Comparison of ENCODE assay signal across 8 mouse cellular contexts in genomic region chr9:76014631-76015531, GRCm38 (mm10). TPM values are rescaled to one million over a fixed set of nuclear protein-coding genes. Genes with fewer than 3 reads are reported as not detected.
DNase-seq lines count a peak whose midpoint lies in the region; ATAC-seq and TF ChIP-seq lines count a peak whose summit lies in the region.

Gene Hmgcll1, plus strand, starts transcription at chr9:76014855.

- DNase-seq in kidney, adult 18-20 months = peak; percentile 13
- no peak for DNase-seq in kidney, postnatal 14 days
- peak; percentile 20 for DNase-seq in kidney, postnatal 10 days
- DNase-seq in liver, embryonic 13.5 days = no peak
- peak; percentile 76 to 82 for DNase-seq in right cerebral cortex, adult 2 months (ENCODE audit: low spot score in 2 of 2)
- DNase-seq in ovary, postnatal 10 days (ENCODE audit: low spot score) = no peak

- no peaks in the 10 kb centered on the region for H3K9me3 ChIP-seq in liver, embryonic 13.5 days (replicated peaks)

- TF ChIP-seq CTCF in bone marrow, adult 2 months (IDR thresholded peaks at IDR 0.05; ENCODE audit: control insufficient read depth, insufficient read depth, low read length) = no peak
- TF ChIP-seq CTCF in embryonic fibroblast, embryonic 13.5 days (IDR thresholded peaks at IDR 0.05; ENCODE audit: borderline replicate concordance, insufficient read depth, low read length) = no peak

- H3K4me2 ChIP-seq in liver, embryonic 13.5 days = peak within 1 kb of the TSS; percentile 82

- H3K27me3 ChIP-seq in liver, embryonic 13.5 days = no peaks in the 10 kb centered on the region

- peak within 1 kb of the TSS; percentile 62 for H3K9ac ChIP-seq in liver, embryonic 13.5 days

- 27% methylated on average over 40 of the region's 40 CpGs for WGBS in bone marrow, adult 2 months
- WGBS in liver, embryonic 13.5 days (ENCODE audit: insufficient replicate concordance) = 14% methylated on average over 40 of the region's 40 CpGs

- ATAC-seq in liver, embryonic 13.5 days (ENCODE audit: low read depth) = peak; percentile 79

- peak within 1 kb of the TSS; percentile 47 for H3K4me3 ChIP-seq in bone marrow, adult 2 months (replicated peaks; ENCODE audit: control insufficient read depth, low read depth, low read length)
- H3K4me3 ChIP-seq in embryonic fibroblast, embryonic 13.5 days (ENCODE audit: insufficient read depth, low read length) = peak within 1 kb of the TSS; percentile 37
- peak within 1 kb of the TSS; percentile 59 for H3K4me3 ChIP-seq in liver, embryonic 13.5 days (replicated peaks)

- H3K36me3 ChIP-seq in liver, embryonic 13.5 days = no peaks in the 10 kb centered on the region

- no peak for TF ChIP-seq POLR2A in bone marrow, adult 2 months (IDR thresholded peaks at IDR 0.05; ENCODE audit: borderline replicate concordance, control insufficient read depth, low read depth, low read length)
- peak; percentile 19; the same call in 1 of the 2 replicates for TF ChIP-seq POLR2A in embryonic fibroblast, embryonic 13.5 days (IDR thresholded peaks at IDR 0.05; ENCODE audit: low read depth, low read length)

- H3K4me1 ChIP-seq in bone marrow, adult 2 months (ENCODE audit: control insufficient read depth, insufficient read depth, low read length) = no peaks in the 10 kb centered on the region
- H3K4me1 ChIP-seq in embryonic fibroblast, embryonic 13.5 days (ENCODE audit: control insufficient read depth, insufficient read depth, low read length) = peaks cover 5% of the 10 kb centered on the region; the same call in 1 of the 2 replicates
- peaks cover 20% of the 10 kb centered on the region for H3K4me1 ChIP-seq in liver, embryonic 13.5 days (replicated peaks)

- H3K27ac ChIP-seq in bone marrow, adult 2 months (ENCODE audit: control insufficient read depth, insufficient read depth, low read depth, low read length, poor library complexity) = peak within 1 kb of the TSS; percentile 64
- no peak within 1 kb of the TSS for H3K27ac ChIP-seq in embryonic fibroblast, embryonic 13.5 days (ENCODE audit: insufficient read depth, low read length)
- H3K27ac ChIP-seq in liver, embryonic 13.5 days = no peak within 1 kb of the TSS

RNA-seq across cellular contexts. Expression of gene Hmgcll1, which starts in this region (rescaled TPM):
- polyA plus RNA-seq in bone marrow, adult 2 months (2011; ENCODE audit: insufficient read depth, insufficient read length, low replicate concordance, missing spikeins) = 1.5 and 2.2 TPM in 2 replicates
- 3.5 and 4.3 TPM in 2 replicates for polyA plus RNA-seq in embryonic fibroblast, embryonic 13.5 days (2011; ENCODE audit: insufficient read length, low read depth, missing spikeins)
- polyA plus RNA-seq in liver, embryonic 13.5 days (2015; fragmentation: Nextera tagmentation; extraction: Ambion mirVana) = 0.20 and 0.63 TPM in 2 replicates

Comparison
In these comparisons a context has a peak if more than half of its experiments do, and no peak if none do; other contexts are left out.
1. DNase-seq: peak in kidney, adult 18-20 months (single experiment), kidney, postnatal 10 days (single experiment) and right cerebral cortex, adult 2 months (2 of 2); none in kidney, postnatal 14 days (single experiment), liver, embryonic 13.5 days (single experiment) and ovary, postnatal 10 days (single experiment).
2. Peak in ATAC-seq, H3K4me3 ChIP-seq, H3K9ac ChIP-seq and H3K4me2 ChIP-seq in liver, embryonic 13.5 days; RNA of the gene not detected or under 1 TPM.
3. Peak in every context shown above with its lines, with median percentiles within 50 percentile points of each other: H3K4me3 ChIP-seq.